Mouse (Mus musculus): Measurements from ENCODE around the gene Cdh4. TPM values are rescaled to one million over a fixed set of nuclear protein-coding genes. Genes with fewer than 3 reads are reported as not detected.

The Cdh4 gene
- total and polyA plus RNA-seq, 2 experiments from 2014 or later: 0.51 to 2.1 TPM

- H3K4me3 ChIP-seq (ENCODE audit: low read depth, low read length): no peak overlapping the region
- H3K9ac ChIP-seq (replicated peaks; ENCODE audit: low read depth, low read length): no peak overlapping the region
- H3K27me3 ChIP-seq (ENCODE audit: control insufficient read depth, insufficient read depth, low read length): no peaks in the 10 kb centered on the region
- no peaks in the 10 kb centered on the region for H3K9me3 ChIP-seq (replicated peaks; ENCODE audit: control insufficient read depth, low read length)
- WGBS: 54% methylated on average over 6 of the region's 6 CpGs
- H3K36me3 ChIP-seq (replicated peaks; ENCODE audit: control insufficient read depth, insufficient read depth, low read length): no peaks in the 10 kb centered on the region
- H3K4me2 ChIP-seq (ENCODE audit: low read depth, low read length): no peak overlapping the region
- TF ChIP-seq EP300 (IDR thresholded peaks at IDR 0.05; ENCODE audit: low read depth) (no peak), CTCF (IDR thresholded peaks at IDR 0.05; ENCODE audit: low read depth) (no peak)
- DNase-seq (ENCODE audit: low spot score): no peak
- no peak for ATAC-seq (ENCODE audit: insufficient read depth, low read depth)
- peak overlapping the region; percentile 52; the same call in 1 of the 2 replicates for H3K27ac ChIP-seq (ENCODE audit: low read depth)
- H3K4me1 ChIP-seq (ENCODE audit: control insufficient read depth, insufficient read depth): peaks cover 34% of the 10 kb centered on the region
Observed at GRCm38 (mm10) chr2:179946496-179946895, 504.3 kb downstream of the Cdh4 start.

GRCm38 (mm10) chr2:179947607-179948006, 505.4 kb downstream of the Cdh4 start:
- no peak for TF ChIP-seq CTCF (IDR thresholded peaks at IDR 0.05; ENCODE audit: low read depth)
- WGBS: 26% methylated on average over 5 of the region's 5 CpGs
- DNase-seq (ENCODE audit: low spot score) (no peak), ATAC-seq (ENCODE audit: insufficient read depth, low read depth) (no peak)
- H3K4me2 ChIP-seq (ENCODE audit: low read depth, low read length): no peak overlapping the region
- peaks cover 40% of the 10 kb centered on the region for H3K4me1 ChIP-seq (ENCODE audit: control insufficient read depth, insufficient read depth)
- H3K9ac ChIP-seq (replicated peaks; ENCODE audit: low read depth, low read length): no peak overlapping the region
- no peaks in the 10 kb centered on the region for H3K27me3 ChIP-seq (ENCODE audit: control insufficient read depth, insufficient read depth, low read length)
- no peak overlapping the region for H3K4me3 ChIP-seq (ENCODE audit: low read depth, low read length)
- no peaks in the 10 kb centered on the region for H3K9me3 ChIP-seq (replicated peaks; ENCODE audit: control insufficient read depth, low read length)
- no peaks in the 10 kb centered on the region for H3K36me3 ChIP-seq (replicated peaks; ENCODE audit: control insufficient read depth, insufficient read depth, low read length)
- H3K27ac ChIP-seq (ENCODE audit: low read depth): no peak overlapping the region; the same call in 1 of the 2 replicates

- peaks cover 40% of the 10 kb centered on the region for H3K4me1 ChIP-seq (ENCODE audit: control insufficient read depth, insufficient read depth)
- DNase-seq (ENCODE audit: low spot score) (no peak), ATAC-seq (ENCODE audit: insufficient read depth, low read depth) (no peak)
- TF ChIP-seq CTCF (IDR thresholded peaks at IDR 0.05; ENCODE audit: low read depth): no peak
- TF ChIP-seq EP300 (IDR thresholded peaks at IDR 0.05; ENCODE audit: low read depth): no peak
- no peaks in the 10 kb centered on the region for H3K9me3 ChIP-seq (replicated peaks; ENCODE audit: control insufficient read depth, low read length)
- no peaks in the 10 kb centered on the region for H3K27me3 ChIP-seq (ENCODE audit: control insufficient read depth, insufficient read depth, low read length)
- H3K4me3 ChIP-seq (ENCODE audit: low read depth, low read length): no peak overlapping the region
- no peaks in the 10 kb centered on the region for H3K36me3 ChIP-seq (replicated peaks; ENCODE audit: control insufficient read depth, insufficient read depth, low read length)
- no peak overlapping the region for H3K9ac ChIP-seq (replicated peaks; ENCODE audit: low read depth, low read length)
- 84% methylated on average over 5 of the region's 5 CpGs for WGBS
- H3K27ac ChIP-seq (ENCODE audit: low read depth): no peak overlapping the region
- H3K4me2 ChIP-seq (ENCODE audit: low read depth, low read length): no peak overlapping the region
Observed at GRCm38 (mm10) chr2:179948820-179949219, 506.6 kb downstream of the Cdh4 start.

Data from heart, postnatal 0 days (tissue).